Mouse (Mus musculus): Measurements from ENCODE around the gene Rnf121.

DNA sequence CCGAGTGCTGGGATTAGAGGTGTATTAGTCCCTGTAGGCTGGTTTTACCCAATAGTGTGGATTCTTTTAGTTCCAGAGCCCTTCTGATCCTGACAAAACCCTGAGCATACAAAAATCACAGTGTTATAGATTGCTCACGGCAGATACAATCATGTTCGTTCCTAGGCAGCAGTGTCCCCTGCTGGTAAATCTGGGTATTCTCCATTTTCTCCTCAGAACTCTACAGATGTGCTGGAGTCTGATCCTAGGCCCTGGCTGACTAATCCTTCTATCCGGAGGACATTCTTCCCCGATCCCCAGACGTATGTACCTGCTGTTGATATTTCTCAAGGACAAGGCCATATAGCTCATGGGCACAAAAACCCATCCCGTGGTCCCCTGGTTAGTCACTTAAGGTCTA, 13.2 kb upstream of the Rnf121 start:
- TF ChIP-seq CTCF (IDR thresholded peaks at IDR 0.05; ENCODE audit: control insufficient read depth, insufficient read depth, insufficient read length) (no peak), USF1 (IDR thresholded peaks at IDR 0.05; ENCODE audit: low read depth) (no peak)
